Mouse (Mus musculus) bone marrow, adult 2 months (tissue): Measurements from ENCODE around the gene Flrt3. TPM values are rescaled to one million over a fixed set of nuclear protein-coding genes. Genes with fewer than 3 reads are reported as not detected.

Experiments
- H3K27ac ChIP-seq: fragments of 200-500 bp; 2 replicates; pipeline ENCODE4 v1.5.1; 2012; ENCODE audit warnings: low read depth, mild to moderate bottlenecking, control low read depth, inconsistent platforms, low read length; ENCODE audit not compliant: control insufficient read depth, poor library complexity, insufficient read depth
- H3K4me1 ChIP-seq: fragments of 200-500 bp; 2 replicates; pipeline ENCODE4 v1.6.1; 2011; ENCODE audit warnings: low read length; ENCODE audit not compliant: control insufficient read depth, insufficient read depth
- H3K4me3 ChIP-seq: fragments of 200-500 bp; replicated peaks from 2 replicates; pipeline ENCODE3; 2011; ENCODE audit warnings: mild to moderate bottlenecking, low read depth, low read length, control low read depth; ENCODE audit not compliant: control insufficient read depth
- CTCF ChIP-seq: fragments of 200-500 bp; IDR thresholded peaks from 2 replicates; pipeline ENCODE4 v1.5.1; 2011; ENCODE audit warnings: low read length, control low read depth; ENCODE audit not compliant: control insufficient read depth, insufficient read depth
- POLR2A ChIP-seq: fragments of 200-500 bp; IDR thresholded peaks from 2 replicates; pipeline ENCODE4 v1.6.1; 2011; ENCODE audit warnings: low read depth, mild to moderate bottlenecking, control low read depth, low read length, borderline replicate concordance; ENCODE audit not compliant: control insufficient read depth
- WGBS: fragments of 180-500 bp; shearing (Covaris S2); methylation state at CpG from one replicate; pipeline ENCODE4 v1.1.7; 2018; 5-methylcytosine and 5-hydroxymethylcytosine counted together
- polyA plus RNA-seq: library from polyadenylated mRNA; stranded (reverse); fragments of >200 nt; gene quantifications from 2 replicates; pipeline ENCODE4 v1.2.4, GENCODE M21; 2011; ENCODE audit warnings: low replicate concordance; ENCODE audit not compliant: missing spikeins, insufficient read depth, insufficient read length

Flrt3 gene
- polyA plus RNA-seq: not detected in 2 replicates

DNA sequence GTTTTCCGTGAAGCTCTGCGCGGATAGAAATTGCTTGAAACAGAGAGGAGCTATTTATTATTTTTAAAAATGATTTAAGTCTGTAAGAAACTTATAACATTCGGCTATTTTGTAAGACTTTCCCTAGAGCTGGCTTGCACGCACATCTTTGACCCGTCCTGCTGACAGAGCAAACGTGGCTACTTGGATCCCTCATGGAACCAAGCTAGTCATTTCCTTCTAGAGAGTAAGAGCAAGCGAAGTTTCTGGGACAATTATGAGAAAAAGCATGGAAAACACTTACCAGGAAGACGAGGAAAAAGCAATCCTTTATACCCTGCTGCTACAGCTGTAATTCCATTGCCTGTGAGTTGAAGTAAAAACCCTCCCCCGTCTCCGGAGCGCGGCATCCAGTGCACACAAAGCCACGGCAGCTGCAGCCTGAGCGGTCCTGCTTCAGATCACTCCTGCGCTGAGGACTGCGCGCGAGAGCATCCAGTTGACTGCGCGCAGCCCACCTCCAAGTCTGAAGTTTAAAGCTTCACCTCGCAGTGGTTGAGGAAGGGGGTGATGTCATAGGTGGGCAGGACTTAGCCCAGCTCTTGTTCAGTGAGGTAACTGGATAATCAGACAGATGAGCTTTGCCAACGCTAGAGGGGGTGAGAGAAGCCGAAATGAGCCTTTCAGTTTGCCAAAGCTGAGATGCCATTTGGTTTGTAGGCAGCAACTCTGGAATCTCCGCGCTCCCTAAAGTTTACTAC lies at the start of gene Flrt3:
Gene Flrt3 (minus strand): TSS at position 507 of the 740 bp plus-strand sequence.
- Histone ChIP-seq H3K27ac (no peak within 1 kb of the TSS), H3K4me3 (no peak within 1 kb of the TSS), H3K4me1 (no peaks in the 10 kb centered on the region)
- WGBS: 2% methylated on average over 26 of the region's 26 CpGs
- TF ChIP-seq CTCF (no peak), POLR2A (no peak)

DNA sequence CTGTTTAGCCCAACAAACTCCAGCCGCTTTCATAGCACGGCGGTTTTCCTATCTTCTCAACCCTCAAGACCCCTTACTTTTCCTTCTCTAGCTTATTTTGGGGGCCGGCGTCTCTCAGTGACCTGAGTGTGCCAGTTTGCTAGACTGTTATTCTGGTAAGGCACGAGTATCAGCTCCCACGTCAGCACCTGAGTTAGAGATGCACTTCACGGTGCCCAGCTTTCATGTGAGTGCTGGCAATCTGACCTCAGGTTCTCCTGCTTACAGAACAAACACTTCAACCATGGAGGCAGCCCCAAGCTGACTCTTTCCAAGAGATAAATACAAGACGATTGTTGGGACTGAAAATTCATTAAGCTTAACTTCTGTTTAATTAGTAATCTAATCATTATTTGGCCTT lies 46.1 kb upstream of the Flrt3 start:
- Histone ChIP-seq H3K4me3 (no peak overlapping the region), H3K4me1 (no peaks in the 10 kb centered on the region), H3K27ac (no peak overlapping the region)
- TF ChIP-seq CTCF: no peak
- TF ChIP-seq POLR2A: no peak
- WGBS: 77% methylated on average over 9 of the region's 9 CpGs

DNA sequence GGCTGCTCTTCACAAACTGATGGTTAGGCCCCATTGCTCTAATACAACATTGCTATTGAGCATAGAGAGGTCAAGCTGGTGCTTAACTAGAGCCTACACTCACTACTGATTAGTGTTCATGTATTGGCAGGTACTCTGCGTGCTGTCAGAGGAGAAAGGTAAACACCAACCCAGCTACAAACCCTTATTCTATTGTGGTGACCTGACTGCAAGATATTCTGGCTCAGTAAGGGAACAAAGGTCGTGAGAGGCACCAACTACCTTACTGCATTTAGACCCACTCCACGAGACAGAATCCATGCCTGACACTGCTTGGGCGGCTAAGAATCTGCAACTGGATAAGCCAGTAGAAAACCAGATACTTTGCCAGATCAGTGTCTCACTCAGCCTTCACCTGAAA lies 44.6 kb upstream of the Flrt3 start:
- H3K27ac ChIP-seq: no peak overlapping the region
- no peak overlapping the region for H3K4me3 ChIP-seq
- no peak for TF ChIP-seq POLR2A
- TF ChIP-seq CTCF: no peak
- 81% methylated on average over 4 of the region's 4 CpGs for WGBS
- no peaks in the 10 kb centered on the region for H3K4me1 ChIP-seq

DNA sequence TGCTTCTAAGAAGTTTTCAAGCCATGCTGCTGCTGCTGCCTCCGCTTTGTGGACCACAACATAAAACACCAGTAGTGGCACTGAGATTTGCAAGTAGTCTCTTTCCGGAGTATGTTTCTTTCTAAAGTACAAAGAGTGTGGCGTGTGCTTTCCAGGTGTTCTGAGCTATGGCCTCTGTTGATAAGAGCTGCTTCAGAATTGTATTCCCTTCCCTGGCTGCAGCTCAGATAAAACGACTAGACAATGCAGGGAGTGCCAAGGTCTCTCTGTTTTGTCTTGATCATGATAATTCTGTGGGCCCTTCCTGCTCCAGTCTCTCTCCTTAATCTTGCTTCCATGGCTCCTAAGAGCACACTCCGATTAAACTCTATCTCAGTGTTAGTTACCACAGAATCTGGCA lies 36.3 kb upstream of the Flrt3 start:
- TF ChIP-seq POLR2A (no peak), CTCF (no peak)
- H3K4me1 ChIP-seq: no peaks in the 10 kb centered on the region
- WGBS: 81% methylated on average over 5 of the region's 5 CpGs
- no peak overlapping the region for H3K4me3 ChIP-seq
- no peak overlapping the region for H3K27ac ChIP-seq

DNA sequence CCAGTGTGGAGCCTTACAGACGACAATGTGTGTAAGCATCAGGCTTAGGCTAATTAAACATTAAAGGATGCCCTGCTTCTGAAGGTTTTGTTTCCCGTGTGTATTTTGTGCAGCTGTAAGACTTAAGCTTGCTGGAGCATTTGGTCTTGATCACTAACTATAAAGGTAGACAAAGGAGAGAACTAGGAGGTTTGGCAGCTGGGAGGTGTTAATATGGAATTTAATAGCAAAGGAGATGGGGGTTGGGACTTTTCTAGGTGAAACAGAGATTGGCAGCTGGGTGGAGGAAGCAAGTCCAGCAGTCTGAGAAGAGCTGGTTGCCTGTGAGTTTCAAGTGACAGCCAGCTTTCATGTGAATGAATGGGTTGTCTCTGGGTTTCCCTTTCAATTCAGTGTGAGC lies 34.0 kb upstream of the Flrt3 start:
- WGBS: 63% methylated on average over 2 of the region's 2 CpGs
- no peak overlapping the region for H3K4me3 ChIP-seq
- H3K27ac ChIP-seq: no peak overlapping the region
- no peak for TF ChIP-seq POLR2A
- no peak for TF ChIP-seq CTCF
- H3K4me1 ChIP-seq: no peaks in the 10 kb centered on the region

DNA sequence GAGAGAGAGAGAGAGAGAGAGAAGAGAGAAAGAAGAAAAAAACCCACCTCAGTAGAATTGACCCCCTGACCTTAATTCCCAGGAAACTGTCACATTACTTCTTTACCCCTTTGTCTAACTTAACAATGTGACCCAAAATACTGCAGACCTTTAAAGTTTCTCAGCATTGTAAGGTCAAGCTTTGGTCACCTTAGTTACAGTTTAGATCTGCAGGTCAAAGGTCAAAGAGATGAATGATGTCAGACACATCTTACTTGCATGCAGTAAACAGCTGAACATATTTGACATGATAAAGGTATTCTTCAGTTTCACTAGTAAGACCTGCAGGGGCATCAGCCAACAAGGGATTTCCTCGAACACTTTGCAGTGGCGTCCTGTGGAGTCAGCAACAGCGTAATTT lies 32.9 kb upstream of the Flrt3 start:
- Histone ChIP-seq H3K4me3 (no peak overlapping the region), H3K27ac (no peak overlapping the region), H3K4me1 (no peaks in the 10 kb centered on the region)
- WGBS: 81% methylated on average over 3 of the region's 3 CpGs
- TF ChIP-seq POLR2A (no peak), CTCF (no peak)

DNA sequence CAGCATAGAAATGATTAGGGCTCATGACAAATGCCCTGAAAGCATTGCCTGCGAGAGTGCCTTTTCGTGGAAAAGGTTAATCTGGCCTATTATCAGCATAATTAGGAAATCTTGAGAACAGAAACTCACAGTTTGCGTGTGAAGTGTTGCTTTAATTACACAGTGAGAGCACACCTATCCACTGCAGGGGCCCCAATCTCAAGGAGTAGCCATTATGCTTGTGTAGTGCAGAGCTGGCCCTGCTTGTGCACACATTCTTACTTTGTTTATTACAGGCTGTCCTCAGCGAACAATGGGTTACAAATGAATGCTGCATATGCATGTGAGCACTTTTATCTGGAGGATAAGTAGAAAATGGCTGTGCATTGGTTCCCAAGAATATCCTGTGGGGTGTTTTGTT lies 32.1 kb upstream of the Flrt3 start:
- H3K27ac ChIP-seq: no peak overlapping the region
- no peak for TF ChIP-seq POLR2A
- TF ChIP-seq CTCF: no peak
- no peak overlapping the region for H3K4me3 ChIP-seq
- WGBS: 75% methylated on average over 4 of the region's 4 CpGs
- H3K4me1 ChIP-seq: no peaks in the 10 kb centered on the region

DNA sequence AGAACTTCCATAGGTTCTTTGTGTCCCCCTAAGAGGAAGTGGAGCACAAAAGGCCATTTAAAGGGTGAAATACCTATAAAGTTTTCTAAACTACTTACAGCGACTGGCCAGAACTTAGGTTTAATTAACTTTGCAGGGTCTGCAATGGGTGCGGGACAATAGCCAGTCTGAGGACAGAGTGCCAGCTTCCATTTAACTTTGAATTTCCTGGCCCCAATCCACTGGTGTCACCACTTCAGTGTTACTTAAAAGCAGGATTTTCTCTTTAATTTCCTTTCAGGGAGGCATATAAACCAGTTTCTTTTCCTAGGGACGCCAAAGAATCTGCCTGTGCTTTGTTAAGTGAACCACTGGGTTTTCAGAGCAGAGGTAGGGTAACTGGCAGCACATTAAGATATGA lies 27.3 kb upstream of the Flrt3 start:
- Histone ChIP-seq H3K4me3 (no peak overlapping the region), H3K27ac (no peak overlapping the region), H3K4me1 (no peaks in the 10 kb centered on the region)
- TF ChIP-seq CTCF (no peak), POLR2A (no peak)
- WGBS: 85% methylated on average over 3 of the region's 3 CpGs
